Mouse (Mus musculus) cerebellum, adult 2 months (tissue): ENCODE measurements around the gene Gm27021.

Experiments
- CTCF ChIP-seq: fragments of 200-500 bp; IDR thresholded peaks from 2 replicates; pipeline ENCODE4 v1.5.1; 2011; ENCODE audit warnings: low read depth, mild to moderate bottlenecking, control low read depth, low read length, moderate library complexity, borderline replicate concordance; ENCODE audit not compliant: insufficient read depth
- POLR2A ChIP-seq: fragments of 200-500 bp; IDR thresholded peaks from 2 replicates; pipeline ENCODE4 v1.6.1; 2011; ENCODE audit warnings: low read length, control low read depth, borderline replicate concordance; ENCODE audit not compliant: insufficient read depth

DNA sequence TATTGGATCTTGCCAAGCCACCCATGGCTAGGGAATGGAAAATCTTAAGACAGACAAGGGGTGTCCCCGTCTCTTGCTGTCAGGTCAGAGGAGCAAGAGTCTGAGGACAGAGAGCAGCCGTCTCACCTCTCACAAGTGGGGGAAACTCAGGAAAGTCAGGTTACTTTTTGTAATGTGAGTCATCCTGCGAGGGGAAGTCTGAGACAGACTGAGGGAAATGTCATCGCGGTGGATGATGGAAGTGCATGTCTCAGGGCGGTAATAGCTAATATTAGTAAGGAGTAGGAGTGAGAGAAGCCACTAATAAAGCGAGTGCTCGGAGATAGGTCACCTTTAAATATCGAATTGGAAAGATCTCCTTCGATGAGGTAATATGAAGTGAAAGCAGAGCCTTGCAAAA, 41.3 kb upstream of the Gm27021 start:
- no peak for TF ChIP-seq CTCF
- TF ChIP-seq POLR2A, result no peak
